42 mouse cellular contexts compared by ENCODE assay signal in the genomic region with DNA sequence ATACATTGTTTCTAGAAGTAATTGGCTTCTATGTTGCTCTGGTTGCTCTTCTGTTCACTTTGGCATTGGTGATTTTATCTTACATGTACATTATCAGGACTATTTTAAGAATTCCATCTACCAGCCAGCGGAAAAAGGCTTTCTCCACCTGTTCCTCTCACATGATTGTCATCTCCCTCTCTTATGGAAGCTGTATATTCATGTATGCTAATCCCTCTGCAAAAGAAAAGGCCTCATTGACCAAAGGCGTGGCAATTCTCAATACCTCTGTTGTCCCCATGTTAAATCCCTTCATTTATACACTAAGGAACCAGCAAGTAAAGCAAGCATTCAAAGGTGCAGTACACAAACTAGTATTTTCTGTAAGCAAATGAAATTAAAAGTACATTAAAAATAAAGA. TPM values are rescaled to one million over a fixed set of nuclear protein-coding genes. Genes with fewer than 3 reads are reported as not detected.
"Had no signal": no experiment of that assay in that cellular context is flagged by ENCODE, and none has a peak within 500 bp of the region (broad histone marks: within the 10 kb centered on the region; RNA-seq: fewer than 3 reads in every experiment).

No protein-coding gene starts in this region.

- H3K9ac ChIP-seq: heart, embryonic 13.5 days; heart, embryonic 15.5 days; hindbrain, embryonic 13.5 days; hindbrain, embryonic 15.5 days; kidney, embryonic 15.5 days; limb, embryonic 13.5 days; limb, embryonic 15.5 days had no signal

- H3K4me1 ChIP-seq: heart, embryonic 13.5 days; heart, embryonic 15.5 days; hindbrain, embryonic 13.5 days; hindbrain, embryonic 15.5 days; kidney, embryonic 15.5 days; limb, embryonic 13.5 days; limb, embryonic 15.5 days had no signal

- H3K9me3 ChIP-seq: heart, embryonic 13.5 days; heart, embryonic 15.5 days; hindbrain, embryonic 13.5 days; hindbrain, embryonic 15.5 days; kidney, embryonic 15.5 days; limb, embryonic 13.5 days; limb, embryonic 15.5 days had no signal

- H3K27me3 ChIP-seq: heart, embryonic 13.5 days; heart, embryonic 15.5 days; hindbrain, embryonic 13.5 days; hindbrain, embryonic 15.5 days; kidney, embryonic 15.5 days; limb, embryonic 13.5 days; limb, embryonic 15.5 days had no signal

- DNase-seq: gastrocnemius, postnatal 14 days; gastrocnemius, postnatal 36 days; heart, adult 11 months; heart, adult 2 months; heart, postnatal 14 days; heart, postnatal 36 days; kidney, adult 11 months; kidney, adult 2 months; kidney, adult 9 months; kidney, postnatal 14 days; kidney, postnatal 36 days; layer of hippocampus, adult 9-11 months; layer of hippocampus, postnatal 36 days; left cerebral cortex, postnatal 4 days had no signal

- H3K36me3 ChIP-seq: heart, embryonic 13.5 days; heart, embryonic 15.5 days; hindbrain, embryonic 13.5 days; hindbrain, embryonic 15.5 days; kidney, embryonic 15.5 days; limb, embryonic 13.5 days; limb, embryonic 15.5 days had no signal

- H3K4me2 ChIP-seq: heart, embryonic 11.5 days; heart, embryonic 13.5 days; heart, embryonic 15.5 days; hindbrain, embryonic 13.5 days; hindbrain, embryonic 15.5 days; kidney, embryonic 15.5 days; limb, embryonic 13.5 days; limb, embryonic 15.5 days had no signal

- ATAC-seq: hindbrain, postnatal 0 days; intestine, embryonic 16.5 days had no signal

- H3K27ac ChIP-seq: heart, adult 2 months; heart, embryonic 13.5 days; heart, embryonic 15.5 days; hindbrain, embryonic 13.5 days; hindbrain, embryonic 15.5 days; hindbrain, postnatal 0 days; kidney, embryonic 15.5 days; kidney, postnatal 0 days; limb, embryonic 13.5 days; limb, embryonic 15.5 days had no signal

- H3K4me3 ChIP-seq: heart, adult 2 months; heart, embryonic 13.5 days; heart, embryonic 15.5 days; hindbrain, embryonic 13.5 days; hindbrain, embryonic 15.5 days; kidney, embryonic 15.5 days; limb, embryonic 13.5 days; limb, embryonic 15.5 days had no signal

RNA-seq across cellular contexts. Expression of gene Olfr788, which starts 2.5 kb away (rescaled TPM):
- total RNA-seq: gastrocnemius, adult 18-20 months; gastrocnemius, adult 8-10 months; gastrocnemius, postnatal 14 days; gastrocnemius, postnatal 36 days; heart, adult 2 months; heart, postnatal 14 days; heart, postnatal 36 days; hematopoietic stem cell, adult 5-6 weeks; hindbrain, postnatal 0 days; layer of hippocampus, adult 18-20 months; layer of hippocampus, adult 8-10 months; layer of hippocampus, postnatal 14 days; layer of hippocampus, postnatal 36 days; left cerebral cortex, adult 18-20 months; left cerebral cortex, adult 8-10 months; left cerebral cortex, postnatal 10 days; left cerebral cortex, postnatal 25 days; left cerebral cortex, postnatal 4 days; liver, adult 2 months had no signal
- polyA plus RNA-seq: gonadal fat pad, adult 2 months; heart, adult 2 months; heart, embryonic 11.5 days; heart, embryonic 13.5 days; heart, embryonic 15.5 days; heart, postnatal 0 days; hindbrain, embryonic 11.5 days; hindbrain, embryonic 13.5 days; hindbrain, embryonic 15.5 days; hindbrain, postnatal 0 days; intestine, embryonic 14.5 days; intestine, embryonic 16.5 days; kidney, adult 2 months; kidney, embryonic 15.5 days; kidney, postnatal 0 days; large intestine, adult 2 months; limb, embryonic 11.5 days; limb, embryonic 13.5 days; limb, embryonic 15.5 days; liver, adult 2 months had no signal

RNA-seq across cellular contexts. Expression of gene Olfr789, which starts 11.3 kb away (rescaled TPM):
- total RNA-seq: gastrocnemius, adult 18-20 months; gastrocnemius, adult 8-10 months; gastrocnemius, postnatal 14 days; gastrocnemius, postnatal 36 days; heart, adult 2 months; heart, postnatal 14 days; heart, postnatal 36 days; hematopoietic stem cell, adult 5-6 weeks; hindbrain, postnatal 0 days; layer of hippocampus, adult 18-20 months; layer of hippocampus, adult 8-10 months; layer of hippocampus, postnatal 14 days; layer of hippocampus, postnatal 36 days; left cerebral cortex, adult 18-20 months; left cerebral cortex, adult 8-10 months; left cerebral cortex, postnatal 10 days; left cerebral cortex, postnatal 25 days; left cerebral cortex, postnatal 4 days; liver, adult 2 months had no signal
- polyA plus RNA-seq: gonadal fat pad, adult 2 months; heart, adult 2 months; heart, embryonic 11.5 days; heart, embryonic 13.5 days; heart, embryonic 15.5 days; heart, postnatal 0 days; hindbrain, embryonic 11.5 days; hindbrain, embryonic 13.5 days; hindbrain, embryonic 15.5 days; hindbrain, postnatal 0 days; intestine, embryonic 14.5 days; intestine, embryonic 16.5 days; kidney, adult 2 months; kidney, embryonic 15.5 days; kidney, postnatal 0 days; large intestine, adult 2 months; limb, embryonic 11.5 days; limb, embryonic 13.5 days; limb, embryonic 15.5 days; liver, adult 2 months had no signal

RNA-seq across cellular contexts. Expression of gene Olfr787, which starts 11.6 kb away (rescaled TPM):
- total RNA-seq: gastrocnemius, adult 18-20 months; gastrocnemius, adult 8-10 months; gastrocnemius, postnatal 14 days; gastrocnemius, postnatal 36 days; heart, adult 2 months; heart, postnatal 14 days; heart, postnatal 36 days; hematopoietic stem cell, adult 5-6 weeks; hindbrain, postnatal 0 days; layer of hippocampus, adult 18-20 months; layer of hippocampus, adult 8-10 months; layer of hippocampus, postnatal 14 days; layer of hippocampus, postnatal 36 days; left cerebral cortex, adult 18-20 months; left cerebral cortex, adult 8-10 months; left cerebral cortex, postnatal 10 days; left cerebral cortex, postnatal 25 days; left cerebral cortex, postnatal 4 days; liver, adult 2 months had no signal
- polyA plus RNA-seq: gonadal fat pad, adult 2 months; heart, adult 2 months; heart, embryonic 11.5 days; heart, embryonic 13.5 days; heart, embryonic 15.5 days; heart, postnatal 0 days; hindbrain, embryonic 11.5 days; hindbrain, embryonic 13.5 days; hindbrain, embryonic 15.5 days; hindbrain, postnatal 0 days; intestine, embryonic 14.5 days; intestine, embryonic 16.5 days; kidney, adult 2 months; kidney, embryonic 15.5 days; kidney, postnatal 0 days; large intestine, adult 2 months; limb, embryonic 11.5 days; limb, embryonic 13.5 days; limb, embryonic 15.5 days; liver, adult 2 months had no signal

RNA-seq across cellular contexts. Expression of gene Olfr790, which starts 25.0 kb away (rescaled TPM):
- total RNA-seq: gastrocnemius, adult 18-20 months; gastrocnemius, adult 8-10 months; gastrocnemius, postnatal 14 days; gastrocnemius, postnatal 36 days; heart, adult 2 months; heart, postnatal 14 days; heart, postnatal 36 days; hematopoietic stem cell, adult 5-6 weeks; hindbrain, postnatal 0 days; layer of hippocampus, adult 18-20 months; layer of hippocampus, adult 8-10 months; layer of hippocampus, postnatal 14 days; layer of hippocampus, postnatal 36 days; left cerebral cortex, adult 18-20 months; left cerebral cortex, adult 8-10 months; left cerebral cortex, postnatal 10 days; left cerebral cortex, postnatal 25 days; left cerebral cortex, postnatal 4 days; liver, adult 2 months had no signal
- polyA plus RNA-seq: gonadal fat pad, adult 2 months; heart, adult 2 months; heart, embryonic 11.5 days; heart, embryonic 13.5 days; heart, embryonic 15.5 days; heart, postnatal 0 days; hindbrain, embryonic 11.5 days; hindbrain, embryonic 13.5 days; hindbrain, embryonic 15.5 days; hindbrain, postnatal 0 days; intestine, embryonic 14.5 days; intestine, embryonic 16.5 days; kidney, adult 2 months; kidney, embryonic 15.5 days; kidney, postnatal 0 days; large intestine, adult 2 months; limb, embryonic 11.5 days; limb, embryonic 13.5 days; limb, embryonic 15.5 days; liver, adult 2 months had no signal

RNA-seq across cellular contexts. Expression of gene Olfr786, which starts 46.1 kb away (rescaled TPM):
- total RNA-seq: gastrocnemius, adult 18-20 months; gastrocnemius, adult 8-10 months; gastrocnemius, postnatal 14 days; gastrocnemius, postnatal 36 days; heart, adult 2 months; heart, postnatal 14 days; heart, postnatal 36 days; hematopoietic stem cell, adult 5-6 weeks; hindbrain, postnatal 0 days; layer of hippocampus, adult 18-20 months; layer of hippocampus, adult 8-10 months; layer of hippocampus, postnatal 14 days; layer of hippocampus, postnatal 36 days; left cerebral cortex, adult 18-20 months; left cerebral cortex, adult 8-10 months; left cerebral cortex, postnatal 10 days; left cerebral cortex, postnatal 25 days; left cerebral cortex, postnatal 4 days; liver, adult 2 months had no signal
- polyA plus RNA-seq: gonadal fat pad, adult 2 months; heart, adult 2 months; heart, embryonic 11.5 days; heart, embryonic 13.5 days; heart, embryonic 15.5 days; heart, postnatal 0 days; hindbrain, embryonic 11.5 days; hindbrain, embryonic 13.5 days; hindbrain, embryonic 15.5 days; hindbrain, postnatal 0 days; intestine, embryonic 14.5 days; intestine, embryonic 16.5 days; kidney, adult 2 months; kidney, embryonic 15.5 days; kidney, postnatal 0 days; large intestine, adult 2 months; limb, embryonic 11.5 days; limb, embryonic 13.5 days; limb, embryonic 15.5 days; liver, adult 2 months had no signal
